Mouse (Mus musculus) liver, embryonic 13.5 days (tissue): ENCODE results near the gene Pdlim5. TPM values are rescaled to one million over a fixed set of nuclear protein-coding genes. Genes with fewer than 3 reads are reported as not detected.

Experiments
- ATAC-seq: fragments of 200-750 bp; cut with Nextera tagmentation; 2 replicates; pipeline ENCODE4 v1.8.0; 2017; ENCODE audit warnings: low read depth, mild to moderate bottlenecking, moderate number of reproducible peaks, moderate library complexity
- DNase-seq: peaks from one replicate; pipeline ENCODE4 v3.0.0; 2022
- H3K27ac ChIP-seq: fragments of 300-500 bp; sonication (generic); 2 replicates; pipeline ENCODE4 v1.5.1; 2015; ENCODE audit warnings: moderate library complexity, mild to moderate bottlenecking, inconsistent platforms
- H3K27me3 ChIP-seq: fragments of 300-500 bp; sonication (generic); 2 replicates; pipeline ENCODE4 v1.6.1; 2015; ENCODE audit warnings: mild to moderate bottlenecking, inconsistent platforms
- H3K36me3 ChIP-seq: fragments of 300-500 bp; sonication (generic); 2 replicates; pipeline ENCODE4 v1.6.1; 2015; ENCODE audit warnings: mild to moderate bottlenecking, inconsistent platforms
- H3K4me1 ChIP-seq: fragments of 300-500 bp; sonication (generic); replicated peaks from 2 replicates; pipeline ENCODE4 v1.6.1; 2015; ENCODE audit warnings: inconsistent platforms
- H3K4me2 ChIP-seq: fragments of 300-500 bp; sonication (generic); 2 replicates; pipeline ENCODE4 v1.6.1; 2015; ENCODE audit warnings: inconsistent platforms, mild to moderate bottlenecking, moderate library complexity
- H3K4me3 ChIP-seq: fragments of 300-500 bp; sonication (generic); replicated peaks from 2 replicates; pipeline ENCODE4 v1.5.1; 2015; ENCODE audit warnings: mild to moderate bottlenecking, inconsistent platforms
- H3K9ac ChIP-seq: fragments of 300-500 bp; sonication (generic); 2 replicates; pipeline ENCODE4 v1.6.1; 2015; ENCODE audit warnings: mild to moderate bottlenecking, inconsistent platforms
- H3K9me3 ChIP-seq: fragments of 300-500 bp; sonication (generic); replicated peaks from 2 replicates; pipeline ENCODE4 v1.6.1; 2016; ENCODE audit warnings: inconsistent platforms
- WGBS: fragments of 180-500 bp; shearing (Covaris S2); methylation state at CpG from one replicate; pipeline ENCODE4 v1.1.7; 2015; ENCODE audit not compliant: insufficient replicate concordance; 5-methylcytosine and 5-hydroxymethylcytosine counted together
- polyA plus RNA-seq: library from polyadenylated mRNA; unstranded; fragments of >200 nt; fragmentation: Nextera tagmentation; extraction: Ambion mirVana; gene quantifications from 2 replicates; pipeline ENCODE4 v1.2.1, GENCODE M21; 2015

Gene Pdlim5
- polyA plus RNA-seq, 1 experiment from 2014 or later = 11.0 TPM

DNA sequence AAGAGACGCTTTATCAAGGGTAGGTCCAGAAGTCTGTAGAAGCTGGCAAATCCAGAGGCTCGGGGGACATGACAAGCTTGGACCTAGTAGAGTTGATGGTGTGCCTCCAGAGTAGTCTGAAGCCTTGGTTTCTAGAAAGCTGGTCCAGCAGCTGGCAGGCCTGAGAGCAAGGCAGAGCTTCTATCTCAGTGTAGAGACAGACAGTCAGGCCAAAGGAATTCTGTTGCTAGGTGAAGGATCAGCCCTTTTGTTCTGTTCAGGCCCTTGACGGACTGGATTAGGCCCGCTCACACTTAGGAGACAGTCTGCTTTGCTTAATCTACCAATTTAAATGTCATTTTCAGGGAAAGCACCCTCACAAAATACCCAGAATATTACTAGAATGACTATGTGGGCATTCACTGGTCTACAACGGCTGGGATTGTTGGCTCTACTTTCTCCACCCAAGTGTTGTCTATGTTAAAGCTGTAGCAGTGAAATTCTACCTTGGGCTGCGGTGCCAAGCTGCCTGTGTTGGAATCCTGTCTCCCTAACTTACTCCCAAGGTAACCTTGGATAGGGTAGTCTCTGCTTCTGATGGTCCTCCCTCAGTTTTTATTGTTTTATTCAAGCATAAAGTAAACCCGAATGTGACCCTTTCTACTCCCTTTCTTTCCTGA lies 38.8 kb upstream of the Pdlim5 start:
- ATAC-seq = no peak
- 45% methylated on average over 7 of the region's 7 CpGs for WGBS

DNA sequence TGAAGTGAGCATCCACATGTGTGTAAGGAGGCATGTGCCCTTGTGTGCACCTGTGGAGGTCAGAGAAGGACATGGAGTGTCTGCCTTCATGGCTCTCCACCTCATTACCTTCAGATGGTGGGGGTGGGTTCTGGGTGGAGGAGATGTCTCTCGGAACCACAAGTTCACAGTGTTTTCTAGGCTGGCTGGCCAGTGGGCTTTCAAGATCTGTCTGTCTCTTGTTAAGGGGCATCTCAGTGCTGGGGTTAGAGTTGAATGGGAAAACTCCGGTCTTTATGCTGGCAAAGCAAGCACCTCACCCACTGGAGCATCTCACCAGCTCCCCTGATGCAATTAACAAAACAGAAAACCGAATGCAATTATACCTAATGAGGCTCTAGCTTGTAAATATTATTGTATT lies 36.0 kb upstream of the Pdlim5 start:
- Histone ChIP-seq H3K4me1 (peaks cover 3% of the 10 kb centered on the region; the same call in 1 of the 2 replicates), H3K4me3 (no peak overlapping the region), H3K27me3 (no peaks in the 10 kb centered on the region), H3K36me3 (no peaks in the 10 kb centered on the region), H3K9me3 (no peaks in the 10 kb centered on the region), H3K9ac (no peak overlapping the region), H3K4me2 (no peak overlapping the region), H3K27ac (no peak overlapping the region)
- no peak for ATAC-seq
- DNase-seq = no peak
- WGBS = 59% methylated on average over 3 of the region's 3 CpGs

More for the DNA sequence above, 38.8 kb upstream of the Pdlim5 start:
- Histone ChIP-seq H3K27ac (no peak overlapping the region), H3K4me2 (no peak overlapping the region), H3K9me3 (no peaks in the 10 kb centered on the region), H3K27me3 (no peaks in the 10 kb centered on the region), H3K4me1 (peaks cover 3% of the 10 kb centered on the region; the same call in 1 of the 2 replicates), H3K36me3 (no peaks in the 10 kb centered on the region), H3K4me3 (no peak overlapping the region), H3K9ac (no peak overlapping the region)
- no peak for DNase-seq

DNA sequence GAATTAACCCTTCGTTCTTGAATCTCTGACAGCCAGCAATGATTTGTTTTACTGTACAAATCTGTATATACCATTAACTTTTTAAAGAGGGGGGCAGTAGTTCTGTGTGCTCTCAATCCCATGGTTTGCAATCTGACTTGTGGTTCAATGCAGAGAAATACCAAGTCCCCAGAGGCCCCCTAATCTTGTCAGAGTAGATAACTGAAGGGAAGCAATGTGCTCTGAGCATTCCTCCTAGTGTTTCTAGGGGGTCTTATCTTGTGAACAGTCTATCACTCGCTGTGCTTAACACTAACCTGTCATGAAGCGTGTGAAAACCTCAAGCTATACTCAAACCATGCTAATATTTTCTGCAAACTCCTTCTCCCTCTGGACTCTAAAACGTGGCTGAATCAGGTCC lies 34.6 kb upstream of the Pdlim5 start:
- no peak for DNase-seq
- H3K9me3 ChIP-seq = no peaks in the 10 kb centered on the region
- no peak overlapping the region for H3K4me3 ChIP-seq
- 25% methylated on average over 4 of the region's 4 CpGs for WGBS
- no peak overlapping the region for H3K4me2 ChIP-seq
- H3K9ac ChIP-seq = no peak overlapping the region
- H3K36me3 ChIP-seq = no peaks in the 10 kb centered on the region
- peaks cover 3% of the 10 kb centered on the region; the same call in 1 of the 2 replicates for H3K4me1 ChIP-seq
- no peak overlapping the region for H3K27ac ChIP-seq
- no peak for ATAC-seq
- H3K27me3 ChIP-seq = no peaks in the 10 kb centered on the region

DNA sequence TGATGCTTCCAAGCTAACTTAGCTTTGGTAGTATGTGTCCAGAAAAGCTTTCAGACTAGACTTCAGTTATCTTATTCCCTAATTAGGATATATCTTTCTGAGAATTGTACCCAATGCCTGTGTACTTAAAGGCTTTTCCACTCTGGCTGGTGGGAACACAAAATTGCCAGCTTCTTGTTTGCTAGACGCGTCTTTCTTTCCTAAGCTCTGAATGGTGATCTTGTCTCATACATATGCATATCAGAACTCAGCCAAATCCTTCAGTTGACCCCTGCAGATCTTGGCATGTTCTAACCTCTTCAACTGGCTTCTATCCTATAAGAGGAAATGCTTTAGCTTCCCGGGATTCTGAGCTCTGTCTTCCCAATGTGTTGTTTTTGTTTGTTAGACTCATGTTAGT lies 31.3 kb upstream of the Pdlim5 start:
- Histone ChIP-seq H3K4me1 (0 out of 2 replicates have a peak, but pooled peaks cover 3% of the 10 kb centered on the region), H3K9ac (no peak overlapping the region), H3K27ac (no peak overlapping the region), H3K27me3 (no peaks in the 10 kb centered on the region), H3K4me2 (no peak overlapping the region), H3K9me3 (no peaks in the 10 kb centered on the region), H3K4me3 (no peak overlapping the region), H3K36me3 (no peaks in the 10 kb centered on the region)
- DNase-seq = no peak
- WGBS = 48% methylated on average over 3 of the region's 3 CpGs
- ATAC-seq = no peak

DNA sequence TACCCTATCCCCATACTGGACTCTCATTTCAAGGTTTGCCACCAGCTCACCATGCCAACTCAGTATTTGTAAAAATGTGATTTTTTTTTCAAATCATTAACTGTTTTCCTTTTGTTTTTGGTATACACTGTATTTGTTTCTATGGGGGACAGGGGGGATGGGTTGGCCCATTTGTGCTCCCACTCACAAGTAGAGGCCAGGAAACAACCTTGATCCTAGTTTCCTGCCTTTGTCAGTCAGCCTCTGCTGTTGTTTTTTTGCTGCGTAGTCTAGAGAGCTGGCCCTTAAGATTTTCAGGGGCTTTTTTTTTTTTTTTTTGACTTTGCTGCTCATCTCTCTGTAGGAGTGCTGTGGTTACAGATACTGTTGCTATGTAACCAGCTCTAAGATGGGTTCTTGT lies 28.6 kb upstream of the Pdlim5 start:
- Histone ChIP-seq H3K4me3 (no peak overlapping the region), H3K9ac (no peak overlapping the region), H3K4me1 (no peaks in the 10 kb centered on the region), H3K27ac (no peak overlapping the region), H3K27me3 (no peaks in the 10 kb centered on the region), H3K36me3 (no peaks in the 10 kb centered on the region), H3K4me2 (no peak overlapping the region), H3K9me3 (no peaks in the 10 kb centered on the region)
- ATAC-seq (no peak), DNase-seq (no peak)
- WGBS = 48% methylated on average over 1 of the region's 1 CpGs

DNA sequence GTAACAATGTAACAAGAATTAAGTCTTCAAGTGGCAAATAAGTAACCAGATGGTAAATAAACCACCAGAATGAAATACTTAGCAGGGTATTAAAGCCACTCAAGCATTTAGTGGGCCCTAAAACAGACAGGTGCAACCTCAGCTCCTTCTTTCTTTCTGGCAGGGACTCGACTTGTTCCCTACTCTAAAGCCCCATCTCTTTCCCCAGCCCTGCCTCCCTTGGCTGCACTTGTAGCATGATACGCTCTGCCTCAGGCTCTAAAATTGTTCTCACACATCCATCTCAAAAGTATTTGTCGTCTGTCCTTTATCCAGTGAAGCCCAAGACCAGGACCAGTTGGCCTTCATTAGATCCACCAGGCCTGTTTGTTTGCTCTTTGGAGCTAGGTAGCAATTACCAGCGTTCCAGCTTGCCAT lies 28.0 kb upstream of the Pdlim5 start:
- Histone ChIP-seq H3K4me3 (no peak overlapping the region), H3K4me1 (no peaks in the 10 kb centered on the region), H3K9me3 (no peaks in the 10 kb centered on the region), H3K36me3 (no peaks in the 10 kb centered on the region), H3K9ac (no peak overlapping the region), H3K4me2 (no peak overlapping the region), H3K27ac (no peak overlapping the region), H3K27me3 (no peaks in the 10 kb centered on the region)
- no peak for ATAC-seq
- DNase-seq = no peak
- WGBS = 53% methylated on average over 4 of the region's 4 CpGs

DNA sequence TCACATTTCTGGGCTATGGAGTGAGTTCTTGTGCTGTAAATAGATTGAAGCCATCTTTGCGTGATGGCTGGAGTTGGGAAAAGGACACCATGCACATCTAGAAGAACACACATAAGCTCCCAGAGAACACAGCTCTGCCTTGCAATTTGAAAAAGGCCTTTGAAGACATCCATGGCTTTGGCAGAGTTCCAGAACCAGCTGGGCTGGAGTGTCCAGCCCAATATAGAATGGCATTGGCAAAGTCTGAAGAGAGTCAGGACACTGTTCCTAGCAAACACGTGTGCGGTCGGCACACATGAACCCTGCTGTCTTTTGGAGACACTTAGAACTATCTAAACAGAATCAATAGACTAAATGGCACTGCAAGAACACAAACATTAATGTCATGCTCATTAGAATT lies 26.7 kb upstream of the Pdlim5 start:
- no peak for ATAC-seq
- Histone ChIP-seq H3K4me1 (no peaks in the 10 kb centered on the region), H3K27ac (no peak overlapping the region), H3K4me3 (no peak overlapping the region), H3K9me3 (no peaks in the 10 kb centered on the region), H3K36me3 (no peaks in the 10 kb centered on the region), H3K9ac (no peak overlapping the region), H3K4me2 (no peak overlapping the region), H3K27me3 (no peaks in the 10 kb centered on the region)
- 79% methylated on average over 4 of the region's 4 CpGs for WGBS
- no peak for DNase-seq

DNA sequence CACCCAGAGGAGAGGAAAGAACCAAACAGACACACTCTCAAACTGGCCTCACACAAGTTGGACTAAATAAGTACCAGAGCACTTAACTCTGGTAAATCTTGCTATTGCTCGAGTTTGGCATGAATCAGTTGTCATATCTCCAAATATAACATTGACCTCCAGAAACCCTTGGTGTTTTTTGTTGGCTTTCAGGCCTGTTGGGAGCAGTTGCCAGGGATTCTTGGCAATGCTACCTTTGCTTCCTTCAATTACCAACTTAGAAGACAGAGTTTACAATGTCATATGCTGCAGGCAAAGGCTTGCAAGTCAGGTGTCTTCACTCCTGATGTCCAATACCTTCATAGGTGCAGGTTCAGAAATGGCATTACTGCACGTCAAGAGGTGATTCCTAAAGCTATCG lies 26.0 kb upstream of the Pdlim5 start:
- no peak for DNase-seq
- H3K4me2 ChIP-seq = no peak overlapping the region
- ATAC-seq = no peak
- WGBS = 69% methylated on average over 3 of the region's 3 CpGs
- H3K27me3 ChIP-seq = no peaks in the 10 kb centered on the region
- H3K9ac ChIP-seq = no peak overlapping the region
- no peak overlapping the region for H3K27ac ChIP-seq
- no peak overlapping the region for H3K4me3 ChIP-seq
- no peaks in the 10 kb centered on the region for H3K4me1 ChIP-seq
- H3K36me3 ChIP-seq = no peaks in the 10 kb centered on the region
- H3K9me3 ChIP-seq = no peaks in the 10 kb centered on the region

DNA sequence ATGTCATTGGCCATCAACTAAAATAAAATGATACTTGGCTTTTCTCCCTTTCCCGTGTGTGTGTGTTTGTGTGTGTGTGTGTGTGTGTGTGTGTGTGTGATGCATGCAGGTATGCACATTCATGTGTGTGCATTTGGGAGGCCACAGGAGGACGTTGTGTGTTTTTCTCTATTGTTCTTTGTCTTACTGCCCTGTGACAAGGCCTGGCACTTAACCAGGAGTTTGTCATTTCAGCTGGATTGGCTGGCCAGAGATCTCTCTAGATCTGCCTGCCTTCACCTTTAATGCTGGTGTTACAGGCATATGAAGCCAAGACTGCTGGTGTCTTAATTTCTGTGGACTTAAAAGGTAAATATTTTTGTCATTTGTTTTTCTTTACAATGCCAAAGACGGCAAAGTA lies 22.5 kb upstream of the Pdlim5 start:
- DNase-seq = no peak

DNA sequence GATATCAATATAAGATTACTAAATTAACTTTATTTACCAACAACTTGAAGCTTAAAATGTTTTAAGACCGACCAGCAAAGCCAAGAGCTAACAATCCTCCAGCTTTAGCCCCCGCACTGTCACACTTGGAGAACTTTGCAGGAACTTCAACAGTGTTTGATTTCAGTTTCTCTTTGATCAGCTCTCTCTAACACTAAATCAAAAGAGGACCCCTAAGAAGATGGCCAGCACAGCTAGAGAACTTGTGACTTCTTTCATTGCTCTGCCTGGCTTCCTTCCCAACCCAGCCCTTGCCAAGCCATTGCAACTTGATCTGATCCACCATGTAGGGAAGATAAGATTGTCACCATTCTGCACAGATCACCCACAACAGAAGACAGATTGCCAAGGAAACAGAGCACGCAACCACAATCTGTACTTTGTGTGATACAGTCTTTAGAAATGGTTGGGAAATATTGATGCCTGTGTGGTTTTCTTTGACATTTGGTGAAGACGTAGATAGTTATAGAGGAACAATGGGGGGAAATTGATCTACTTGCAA lies 17.9 kb upstream of the Pdlim5 start:
- Histone ChIP-seq H3K4me1 (no peaks in the 10 kb centered on the region), H3K36me3 (no peaks in the 10 kb centered on the region), H3K27ac (no peak overlapping the region), H3K9ac (no peak overlapping the region), H3K4me3 (no peak overlapping the region), H3K4me2 (no peak overlapping the region), H3K9me3 (no peaks in the 10 kb centered on the region), H3K27me3 (no peaks in the 10 kb centered on the region)
- ATAC-seq = no peak
- WGBS = 45% methylated on average over 4 of the region's 4 CpGs
- no peak for DNase-seq

More for the DNA sequence above, 22.5 kb upstream of the Pdlim5 start:
- H3K4me3 ChIP-seq = no peak overlapping the region
- WGBS = 47% methylated on average over 3 of the region's 3 CpGs
- no peak overlapping the region for H3K9ac ChIP-seq
- no peak overlapping the region for H3K4me2 ChIP-seq
- H3K27me3 ChIP-seq = no peaks in the 10 kb centered on the region
- ATAC-seq = no peak
- H3K9me3 ChIP-seq = no peaks in the 10 kb centered on the region
- H3K36me3 ChIP-seq = no peaks in the 10 kb centered on the region
- no peak overlapping the region for H3K27ac ChIP-seq
- H3K4me1 ChIP-seq = no peaks in the 10 kb centered on the region

DNA sequence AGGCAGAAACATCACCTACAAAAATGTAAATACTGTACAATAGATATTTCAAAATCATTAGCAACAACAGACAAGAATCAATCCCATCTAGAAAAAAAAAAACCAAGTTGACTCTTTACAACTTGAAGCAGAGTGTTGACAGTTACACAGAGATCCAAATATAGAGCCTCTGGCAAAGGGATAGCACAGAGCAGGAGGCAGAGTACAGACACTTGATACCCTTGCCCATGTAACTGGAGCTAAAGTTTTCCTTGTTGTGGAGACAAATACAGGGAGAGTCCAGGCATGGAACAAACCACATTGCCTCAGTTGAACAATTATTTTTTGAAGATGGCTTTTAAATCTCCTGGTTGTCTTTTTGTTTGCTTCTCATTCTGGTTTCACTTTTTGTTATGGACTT lies 15.4 kb upstream of the Pdlim5 start:
- Histone ChIP-seq H3K4me1 (no peaks in the 10 kb centered on the region), H3K9ac (no peak overlapping the region), H3K4me3 (no peak overlapping the region), H3K9me3 (no peaks in the 10 kb centered on the region), H3K36me3 (no peaks in the 10 kb centered on the region), H3K27ac (no peak overlapping the region), H3K4me2 (no peak overlapping the region), H3K27me3 (no peaks in the 10 kb centered on the region)
- DNase-seq (no peak), ATAC-seq (no peak)

DNA sequence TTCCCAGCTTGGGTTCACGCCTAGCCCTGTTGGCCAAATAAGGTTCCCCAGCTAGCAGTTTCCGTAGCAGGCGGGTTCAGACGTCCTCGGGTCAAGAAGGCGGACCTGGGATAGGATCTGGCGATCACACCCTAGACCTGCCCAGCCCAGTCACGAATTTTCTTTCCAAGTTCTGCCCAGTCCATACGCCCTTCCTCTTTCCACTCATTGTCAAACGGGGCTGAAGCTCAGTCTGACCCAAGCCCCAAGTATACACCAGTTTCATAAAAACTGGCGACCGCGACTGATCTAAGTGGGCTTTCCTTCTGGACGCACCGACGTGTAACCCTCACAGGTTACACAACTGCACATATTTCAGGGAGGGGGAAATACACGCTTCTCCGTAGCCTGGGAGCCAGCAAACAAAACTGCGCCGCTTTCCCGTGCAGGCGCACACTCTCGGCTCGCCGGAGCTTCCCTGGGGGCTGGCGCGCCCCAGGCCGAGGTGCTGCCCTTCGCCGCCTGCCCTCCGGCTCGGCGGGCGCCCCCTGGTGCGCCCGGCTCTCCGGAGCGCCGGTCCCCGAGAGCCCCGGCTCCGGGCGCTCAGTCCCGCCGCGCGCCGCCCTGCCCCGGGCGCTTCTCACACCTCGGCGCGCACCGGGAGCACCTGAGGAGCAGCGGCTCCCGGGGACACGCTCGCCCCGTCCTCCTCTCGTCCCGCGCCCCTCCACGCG lies 544 bp downstream of the Pdlim5 start:
- H3K4me2 ChIP-seq = peak overlapping the region; percentile 95
- ATAC-seq = peak; percentile 81
- DNase-seq = peak; percentile 64
- H3K27me3 ChIP-seq = no peaks in the 10 kb centered on the region
- H3K9ac ChIP-seq = peak overlapping the region; percentile 87
- H3K4me1 ChIP-seq = peaks cover 16% of the 10 kb centered on the region
- peak overlapping the region; percentile 88 for H3K27ac ChIP-seq
- H3K4me3 ChIP-seq = peak overlapping the region; percentile 82
- H3K36me3 ChIP-seq = 0 out of 2 replicates have a peak, but pooled peaks cover 4% of the 10 kb centered on the region
- H3K9me3 ChIP-seq = no peaks in the 10 kb centered on the region
- under 1% methylated on average over 54 of the region's 64 CpGs for WGBS
